Mouse (Mus musculus) WW6 (cell line): ENCODE results near the gene Chn2.

ENCODE experiments used
- DNase-seq: peaks from one replicate; pipeline ENCODE4 v3.0.0-alpha.2; 2013; ENCODE audit warnings: low read depth, low spot score

The Chn2 gene

DNA sequence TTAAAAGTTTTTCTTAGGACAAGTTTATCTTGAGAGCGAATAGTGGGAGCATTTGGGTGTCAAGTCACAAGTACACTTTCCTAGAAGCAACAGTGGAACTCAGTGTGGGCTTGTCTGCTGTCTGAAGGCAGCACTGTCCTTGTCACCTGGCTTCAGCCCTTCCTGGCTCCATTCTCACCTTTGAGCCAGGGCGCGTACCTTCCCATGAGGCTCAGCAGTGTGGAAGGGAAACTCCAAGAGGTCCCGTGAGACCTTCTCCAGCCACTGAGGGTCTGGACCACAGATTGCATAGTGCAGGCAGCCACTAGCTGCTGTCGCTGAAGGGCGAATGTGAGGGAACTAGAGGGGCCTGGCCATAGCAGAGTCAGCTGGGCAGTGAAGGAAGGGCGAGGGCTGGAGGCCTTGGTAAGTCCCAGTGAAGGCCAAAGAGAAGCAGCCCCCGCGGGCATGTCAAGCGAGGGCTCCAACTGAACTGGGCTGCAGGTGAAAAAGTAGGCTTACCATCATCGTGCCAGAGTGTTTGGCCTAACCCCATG, 293.8 kb downstream of the Chn2 start:
- DNase-seq: no peak

DNA sequence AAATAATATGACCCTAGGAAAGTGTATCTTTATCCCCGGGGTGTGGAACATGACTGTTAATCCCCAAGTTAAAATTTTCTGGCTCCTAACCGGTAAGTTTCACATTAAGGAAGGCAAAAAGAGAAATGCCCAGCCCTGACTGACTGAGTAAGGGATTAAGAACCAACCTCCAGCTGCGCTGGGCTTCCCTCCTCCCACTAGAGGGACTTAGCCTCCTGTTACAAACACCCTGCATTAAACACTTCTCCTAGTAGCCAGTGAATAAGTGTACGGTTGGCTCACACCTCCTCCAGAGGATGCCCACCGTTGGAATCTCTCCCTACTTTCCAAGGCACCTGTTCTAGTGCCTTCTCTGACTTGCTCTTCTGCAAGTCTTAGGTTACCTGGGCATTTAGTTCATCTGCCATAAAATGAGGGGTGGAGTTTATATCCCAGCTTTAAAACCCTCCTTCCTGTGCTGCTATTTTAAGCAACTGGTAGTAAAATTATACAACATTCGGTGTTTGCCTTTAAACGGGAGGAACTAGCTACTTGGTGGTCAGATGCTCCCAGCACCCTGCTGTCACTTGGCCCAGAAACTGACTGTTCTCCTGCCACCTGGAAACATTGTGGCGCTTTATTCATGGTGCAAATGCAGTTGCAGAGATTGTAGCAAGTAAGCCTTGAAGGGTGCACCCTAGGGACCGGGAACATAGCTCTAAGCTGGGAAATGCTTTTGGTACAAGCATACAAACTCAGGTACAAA, 294.5 kb downstream of the Chn2 start:
- DNase-seq: no peak

DNA sequence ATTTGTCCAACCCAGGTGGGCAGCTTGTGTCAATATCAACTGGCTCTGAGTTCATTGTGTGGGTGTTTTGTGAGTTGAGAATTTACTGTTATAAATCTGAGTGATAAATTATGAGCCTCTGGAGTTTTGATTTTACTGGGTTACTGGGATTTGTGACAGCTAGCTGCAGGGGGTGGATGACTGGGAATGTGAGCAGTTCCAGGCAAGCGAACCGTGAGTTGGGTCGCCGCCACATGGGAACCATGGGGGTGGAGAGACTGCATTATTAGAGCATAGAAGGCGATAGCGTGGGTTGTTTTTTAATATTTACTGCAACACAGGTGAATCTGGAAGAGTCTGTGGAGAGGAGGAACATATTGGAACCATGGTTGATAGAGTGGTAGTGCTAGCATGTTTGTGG, 298.0 kb downstream of the Chn2 start:
- DNase-seq: no peak

DNA sequence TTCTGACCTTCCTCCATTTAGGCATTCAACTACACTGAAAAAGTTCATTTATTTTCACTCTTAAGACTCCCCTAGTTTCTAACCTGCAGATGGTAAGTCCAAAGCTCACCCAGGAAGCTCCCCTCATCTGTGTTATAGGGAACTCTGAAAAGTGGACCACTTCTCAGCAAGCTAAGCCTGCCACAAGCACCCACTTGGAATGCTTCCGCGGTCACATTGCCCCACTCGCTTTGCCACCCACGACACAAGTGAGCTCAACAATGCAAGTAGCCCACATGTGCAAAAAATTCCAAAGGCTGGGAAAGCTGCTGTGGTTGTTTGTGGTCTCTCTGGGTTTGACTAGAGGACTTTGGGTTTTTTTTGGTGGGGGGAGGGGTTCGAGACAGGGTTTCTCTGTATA, 301.8 kb downstream of the Chn2 start:
- no peak for DNase-seq

GRCm38 (mm10) chr6:54342223-54342622, 302.9 kb downstream of the Chn2 start:
- DNase-seq: no peak
